Mouse (Mus musculus) kidney, postnatal 4 days (tissue): ENCODE results near the gene Gna11.

Experiments used
- DNase-seq, 2 experiments: peaks; one replicate each; pipeline ENCODE4 v3.0.0; 2021; ENCODE audit warnings: mixed read lengths in 2 of 2

Gene Gna11

GRCm38 (mm10) chr10:81545161-81545747, at the start of gene Gna11:
Gna11 (minus strand) TSS chr10:81545190.
- peak; percentile 100 for DNase-seq

GRCm38 (mm10) chr10:81593935-81594334, 48.9 kb upstream of the Gna11 start:
- DNase-seq, result no peak

GRCm38 (mm10) chr10:81593223-81593622, 48.2 kb upstream of the Gna11 start:
- no peak for DNase-seq

- no peak for DNase-seq
These were observed 47.6 kb upstream of the Gna11 start for GRCm38 (mm10) chr10:81592631-81593030.

GRCm38 (mm10) chr10:81591846-81592245, 46.9 kb upstream of the Gna11 start:
- no peak for DNase-seq

- no peak for DNase-seq
These were observed 43.7 kb upstream of the Gna11 start for GRCm38 (mm10) chr10:81588739-81589138.

GRCm38 (mm10) chr10:81583347-81583746, 38.4 kb upstream of the Gna11 start:
- peak in 1 of 2 experiments; percentile 5 for DNase-seq

- DNase-seq, result peak; percentile 63 to 77
These were observed 35.6 kb upstream of the Gna11 start for GRCm38 (mm10) chr10:81580441-81581070.

- no peak for DNase-seq
These were observed 35.0 kb upstream of the Gna11 start for GRCm38 (mm10) chr10:81579967-81580366.

GRCm38 (mm10) chr10:81575695-81576094, 30.7 kb upstream of the Gna11 start:
- DNase-seq, result peak; percentile 55 to 62

- peak; percentile 67 to 76 for DNase-seq
These were observed 30.2 kb upstream of the Gna11 start for GRCm38 (mm10) chr10:81575208-81575631.

GRCm38 (mm10) chr10:81574081-81575056, 29.4 kb upstream of the Gna11 start, which contains the start of gene Tle2:
Tle2 (plus strand) TSS chr10:81574561.
- peak in 1 of 2 experiments; percentile 39 for DNase-seq

- peak; percentile 63 to 68 for DNase-seq
These were observed 28.0 kb upstream of the Gna11 start for GRCm38 (mm10) chr10:81572975-81573374.

GRCm38 (mm10) chr10:81572133-81572671, 27.2 kb upstream of the Gna11 start:
- DNase-seq, result peak in 1 of 2 experiments; percentile 22

- peak; percentile 99 for DNase-seq
These were observed 26.5 kb upstream of the Gna11 start for GRCm38 (mm10) chr10:81571501-81571876.

GRCm38 (mm10) chr10:81570831-81571500, 26.0 kb upstream of the Gna11 start:
- DNase-seq, result peak; percentile 96 to 98

GRCm38 (mm10) chr10:81570238-81570800, 25.3 kb upstream of the Gna11 start:
- DNase-seq, result no peak

GRCm38 (mm10) chr10:81569507-81570237, 24.7 kb upstream of the Gna11 start:
- DNase-seq, result peak in 1 of 2 experiments; percentile 37

GRCm38 (mm10) chr10:81568381-81569191, 23.6 kb upstream of the Gna11 start:
- DNase-seq, result peak; percentile 82 to 90
